Mouse (Mus musculus) gastrocnemius, adult 8-10 months (tissue): ENCODE measurements around the gene Ralgps2. TPM values are rescaled to one million over a fixed set of nuclear protein-coding genes. Genes with fewer than 3 reads are reported as not detected.
A peak's percentile ranks its signal among the peaks of the same experiment; 100 is the strongest.

Experiments used
- DNase-seq, 2 experiments: peaks; one replicate each; pipeline ENCODE4 v3.0.0; 2022; ENCODE audit warnings: low spot score in 2 of 2
- total RNA-seq, 4 experiments: library from RNA; stranded (reverse); gene quantifications; 2 replicates each; pipeline ENCODE4 v1.2.4; 2022

Gene Ralgps2
- total RNA-seq, 4 experiments from 2014 or later, result 0.44 to 0.94 (median 0.76) TPM

DNA sequence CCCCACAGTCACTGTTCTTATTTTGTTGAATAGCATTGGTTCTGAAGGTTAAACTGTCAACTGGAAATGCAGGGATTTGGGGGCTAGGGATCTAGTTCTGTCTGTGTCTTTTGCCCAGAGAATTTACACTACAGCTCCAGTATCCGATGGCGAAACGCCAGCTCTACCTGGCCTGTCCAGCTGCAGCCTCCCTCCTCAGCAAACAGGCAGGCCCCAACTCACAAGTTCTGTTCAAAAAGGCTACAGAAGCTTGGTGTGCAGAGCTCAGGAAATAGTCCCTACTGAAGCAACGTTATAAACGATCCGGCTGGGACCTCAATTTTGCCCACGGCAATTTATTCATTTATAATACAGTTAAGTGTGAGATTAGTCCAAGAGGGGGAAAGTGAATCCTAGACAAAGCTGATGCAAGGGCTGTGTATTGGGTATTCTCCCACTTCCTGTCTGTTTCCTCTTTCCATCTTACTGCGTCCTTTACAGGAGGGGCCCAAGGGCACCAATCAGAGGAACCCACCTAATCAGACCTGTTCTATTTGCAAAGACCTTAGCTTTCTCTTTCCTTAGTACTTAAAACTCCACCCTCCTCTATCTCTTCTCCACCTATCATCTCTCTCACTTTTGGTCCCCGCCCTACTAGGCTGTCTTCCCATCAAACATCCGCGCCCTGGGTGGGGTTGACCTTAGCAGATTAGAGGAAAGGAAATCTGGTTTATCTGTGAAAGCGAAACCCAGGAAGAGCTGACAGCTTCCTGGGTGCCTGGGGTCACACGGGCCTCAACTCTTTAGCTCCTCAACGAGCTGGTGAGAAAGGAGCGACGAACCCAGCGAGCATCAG lies 16.7 kb upstream of the Ralgps2 start:
- no peak for DNase-seq

DNA sequence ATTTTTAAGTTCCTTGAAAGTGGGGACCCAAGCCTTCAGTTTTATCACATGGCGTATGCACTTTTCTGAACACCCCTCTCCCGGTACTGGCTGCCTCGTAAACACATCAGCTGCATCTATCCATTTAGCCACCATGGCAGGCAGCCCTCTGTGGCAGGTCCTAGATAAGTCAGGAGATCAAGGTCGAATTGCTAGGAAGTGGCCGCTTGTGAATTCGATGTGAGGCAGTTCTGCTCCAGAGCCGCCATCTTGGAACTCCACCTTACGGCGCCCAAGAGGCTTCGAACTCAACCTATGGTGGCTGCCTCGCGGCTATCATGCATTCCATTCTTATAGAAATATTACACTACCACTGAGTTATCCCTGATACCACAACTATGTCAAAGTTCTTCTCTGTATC lies 14.8 kb upstream of the Ralgps2 start:
- no peak for DNase-seq

DNA sequence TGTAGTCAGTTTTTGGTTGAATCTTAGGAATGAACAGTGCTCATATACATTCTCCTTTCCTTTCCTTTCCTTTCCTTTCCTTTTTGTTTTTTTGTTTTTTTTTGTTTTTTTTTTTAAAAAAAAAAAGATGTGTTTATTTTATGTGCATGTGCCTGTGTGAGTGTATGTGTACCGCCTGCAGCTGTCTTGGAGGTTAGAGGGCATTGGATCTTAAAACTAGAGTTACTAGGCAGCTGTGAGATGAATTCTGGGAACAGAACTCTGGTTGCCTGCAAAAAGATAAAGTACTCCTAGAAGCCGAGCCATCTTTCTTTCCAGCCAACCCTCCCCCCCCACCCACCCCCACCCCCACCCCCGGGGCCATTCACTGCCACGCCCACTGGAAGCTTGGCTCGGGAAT lies 10.9 kb upstream of the Ralgps2 start:
- no peak for DNase-seq

DNA sequence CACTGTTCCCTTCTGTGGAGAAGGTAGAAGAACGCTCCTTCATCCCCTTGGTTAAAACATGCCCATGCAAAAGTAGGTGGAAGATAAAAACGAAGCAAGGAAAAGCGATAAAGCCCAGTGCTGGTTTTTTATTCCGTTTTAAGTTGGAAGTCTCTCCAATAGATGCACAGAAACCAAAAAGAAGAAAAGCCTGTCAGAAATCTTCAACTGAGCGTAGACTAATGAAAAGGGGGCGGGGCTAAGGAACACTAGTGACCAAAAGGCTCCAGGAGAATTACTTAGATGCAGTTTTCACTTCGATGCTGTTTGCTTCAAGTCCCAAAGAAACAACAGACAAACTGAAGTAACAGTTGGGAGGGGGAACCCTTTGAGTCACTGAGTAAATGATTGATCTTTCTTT lies 1.2 kb upstream of the Ralgps2 start:
- DNase-seq, result no peak

DNA sequence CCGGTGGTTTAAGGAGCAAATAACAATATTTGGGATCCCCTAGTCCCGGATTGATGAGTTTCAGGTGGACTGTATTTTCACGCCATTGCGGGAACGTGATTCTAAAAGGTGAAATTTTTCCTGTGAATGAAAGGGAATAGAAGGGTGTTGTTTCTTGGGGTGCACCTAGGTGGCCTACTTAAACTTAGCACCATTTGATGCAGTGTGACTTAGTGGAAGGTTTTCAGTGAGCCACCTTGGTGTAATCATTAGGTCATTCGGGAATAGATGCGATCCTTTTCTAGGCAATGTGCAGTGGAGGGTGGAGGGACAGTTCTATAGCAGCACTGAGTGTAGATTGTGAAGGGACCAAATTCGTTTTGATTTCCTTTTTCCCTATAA lies 706 bp upstream of the Ralgps2 start:
- no peak for DNase-seq

DNA sequence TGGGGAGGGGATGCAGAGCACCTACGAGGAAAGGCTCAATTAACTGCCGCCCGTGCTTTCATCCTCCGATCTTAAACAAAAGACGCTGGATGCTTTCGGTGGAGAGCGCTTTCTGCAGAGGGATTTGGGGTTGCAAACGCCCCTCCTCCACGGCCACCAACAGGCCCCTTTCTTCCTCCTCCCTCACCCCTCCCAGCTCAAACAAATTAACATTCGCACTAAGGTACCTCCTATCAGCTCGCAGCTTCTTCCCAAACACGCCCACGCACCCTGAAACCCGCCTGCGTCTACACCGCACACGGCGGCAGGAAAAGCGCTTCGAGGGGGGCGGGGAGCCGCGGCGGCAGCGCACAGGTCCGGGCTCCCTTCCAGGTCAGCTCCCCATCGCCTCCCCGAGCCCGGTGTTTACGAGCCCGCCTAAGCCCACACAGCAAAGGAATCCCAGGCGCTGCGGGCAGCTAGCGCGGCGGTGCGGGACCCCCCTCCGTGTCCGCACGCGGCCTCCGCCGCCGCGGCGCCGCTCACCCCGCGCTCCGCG lies 652 bp downstream of the Ralgps2 start:
- DNase-seq, result peak in 1 of 2 experiments; percentile 5

DNA sequence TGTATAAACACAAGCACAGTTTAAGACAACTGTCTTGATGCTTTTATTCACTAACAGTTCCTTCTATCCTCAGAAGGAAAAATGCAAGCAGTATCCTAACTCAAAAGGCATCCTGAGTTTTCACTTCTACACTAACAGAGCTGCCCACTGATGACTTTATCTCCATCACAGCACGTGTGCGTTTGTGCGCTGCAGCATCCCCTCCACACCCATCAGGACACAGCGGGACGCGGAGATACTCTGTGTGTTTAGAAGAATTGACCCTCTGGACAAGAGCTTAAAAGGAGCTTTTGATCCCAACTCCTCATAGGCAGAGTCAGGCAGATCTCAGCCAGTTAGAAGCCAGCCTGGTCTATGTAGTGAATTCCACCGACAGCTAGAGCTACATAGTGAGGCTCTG lies 2.0 kb downstream of the Ralgps2 start:
- DNase-seq, result no peak

DNA sequence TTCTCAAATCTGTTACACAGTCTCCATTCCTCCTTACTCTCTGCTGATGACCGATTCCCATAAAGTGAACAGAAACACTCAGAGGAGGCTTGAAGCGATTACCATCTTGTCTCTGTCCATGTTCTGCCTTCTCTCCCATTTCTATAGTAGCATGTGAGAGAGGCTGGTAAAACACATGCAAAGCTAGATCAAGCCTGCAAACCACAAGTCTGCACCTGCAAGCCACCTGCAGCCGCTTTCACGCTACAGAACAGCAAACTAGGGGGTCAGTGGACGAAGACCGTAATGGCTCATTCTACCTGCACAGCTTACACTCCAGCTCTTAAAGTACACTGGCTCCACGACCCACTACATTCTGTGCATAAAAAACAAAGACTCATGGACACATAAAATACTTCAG lies 5.7 kb downstream of the Ralgps2 start:
- no peak for DNase-seq

DNA sequence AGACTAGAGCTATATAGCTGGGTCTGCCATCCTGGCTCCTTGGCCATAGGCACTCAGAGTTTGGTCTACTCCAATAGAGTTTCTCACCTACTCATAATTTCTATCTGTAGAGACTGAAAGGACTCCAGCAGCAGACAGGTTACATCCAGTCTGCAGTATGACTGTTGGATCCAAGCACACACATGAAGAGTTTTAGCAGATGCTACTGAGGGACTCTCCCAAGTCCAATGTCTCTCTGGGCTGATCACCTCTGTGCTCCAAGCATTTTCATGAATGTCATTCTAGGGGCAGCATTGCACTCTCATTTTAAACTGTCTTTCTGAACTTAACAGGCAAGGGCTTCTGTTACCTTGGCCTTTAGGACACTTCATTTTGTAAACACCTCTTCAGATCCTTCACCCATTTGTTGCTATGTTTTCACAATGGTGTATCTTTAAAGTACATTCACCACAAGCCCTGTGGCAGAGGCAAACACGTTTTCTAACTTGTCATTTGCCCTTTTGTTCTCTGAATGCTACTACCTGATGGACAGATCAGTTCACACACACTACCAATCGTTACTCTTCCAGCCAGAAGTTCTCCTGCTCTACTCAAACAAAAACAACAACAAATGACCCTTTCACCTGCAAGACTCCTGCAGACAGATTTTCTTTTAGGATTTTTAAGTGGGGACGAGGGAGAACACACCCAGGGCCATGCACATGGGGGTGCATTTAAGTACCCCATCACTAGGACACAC lies 7.2 kb downstream of the Ralgps2 start:
- DNase-seq, result no peak

DNA sequence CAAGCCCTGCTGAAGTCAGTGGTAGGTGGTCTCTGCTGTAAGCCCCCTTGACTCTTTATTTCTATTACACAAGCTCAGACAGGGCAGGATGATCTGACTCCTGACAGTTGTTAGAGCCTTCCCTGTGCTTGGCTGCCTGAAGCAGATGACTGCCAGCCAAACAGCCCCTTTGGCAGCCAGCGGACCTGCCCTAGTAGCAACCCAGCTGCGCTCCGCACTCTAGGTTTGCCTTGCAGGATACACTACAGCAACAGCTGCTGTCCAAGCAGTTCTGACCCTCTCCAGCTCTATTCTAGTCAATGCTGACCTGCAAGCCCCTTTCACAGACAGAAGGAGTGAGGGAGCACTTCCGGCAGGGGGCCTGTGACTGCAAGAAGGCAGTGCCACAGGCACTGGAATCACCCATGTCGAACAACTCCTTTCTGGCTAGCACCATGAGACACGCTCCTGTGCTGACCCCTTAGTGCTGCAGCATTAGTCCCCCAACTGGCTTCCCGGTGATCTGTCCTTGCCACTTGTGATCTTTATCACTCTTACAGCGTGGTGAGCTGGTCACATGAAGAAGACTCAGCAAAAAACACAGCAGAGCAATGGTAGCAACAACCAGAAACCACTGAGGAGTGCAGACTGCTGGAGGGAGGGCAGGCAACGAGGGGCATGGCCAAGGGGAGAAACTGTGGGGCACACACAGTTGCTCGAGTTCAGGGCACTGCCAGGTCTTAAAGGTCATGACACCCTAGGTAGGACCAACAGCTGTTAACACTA lies 8.1 kb downstream of the Ralgps2 start:
- no peak for DNase-seq

DNA sequence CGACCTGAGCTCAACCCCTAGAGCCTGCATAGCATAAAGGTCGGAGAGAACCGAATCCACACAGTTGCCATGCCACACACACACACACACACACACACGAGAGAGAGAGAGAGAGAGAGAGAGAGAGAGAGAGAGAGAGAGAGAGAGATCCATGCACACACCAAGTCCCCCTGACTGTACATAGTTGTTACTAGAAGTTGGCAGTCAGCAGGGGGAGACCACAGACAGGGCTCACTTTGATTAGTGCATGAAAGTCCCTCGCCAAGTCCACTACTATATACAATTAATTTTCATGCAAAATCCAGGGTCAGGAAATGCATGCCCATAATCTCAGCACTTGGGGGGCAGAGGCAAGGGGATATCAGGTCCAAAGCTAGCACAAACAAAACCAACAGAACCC lies 9.2 kb downstream of the Ralgps2 start:
- no peak for DNase-seq

DNA sequence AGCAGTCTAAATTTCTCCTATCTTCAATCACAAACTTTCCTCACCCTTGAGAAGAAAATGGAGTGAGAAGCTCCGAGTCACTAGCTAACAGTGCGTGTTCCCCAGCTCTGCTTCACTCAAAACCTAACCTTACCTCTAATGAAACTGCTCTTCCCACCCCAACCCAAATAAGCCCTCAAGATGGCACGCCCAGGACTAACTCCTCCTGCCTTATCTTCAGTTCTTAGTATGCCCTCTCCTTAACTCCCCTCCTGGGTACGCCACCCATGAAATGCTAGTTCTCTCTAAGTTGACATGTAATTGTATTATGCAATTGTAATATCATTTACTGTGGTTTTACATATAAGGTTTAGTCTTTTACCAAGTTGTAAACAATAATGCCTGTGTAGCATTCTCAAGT lies 11.2 kb downstream of the Ralgps2 start:
- DNase-seq, result no peak

DNA sequence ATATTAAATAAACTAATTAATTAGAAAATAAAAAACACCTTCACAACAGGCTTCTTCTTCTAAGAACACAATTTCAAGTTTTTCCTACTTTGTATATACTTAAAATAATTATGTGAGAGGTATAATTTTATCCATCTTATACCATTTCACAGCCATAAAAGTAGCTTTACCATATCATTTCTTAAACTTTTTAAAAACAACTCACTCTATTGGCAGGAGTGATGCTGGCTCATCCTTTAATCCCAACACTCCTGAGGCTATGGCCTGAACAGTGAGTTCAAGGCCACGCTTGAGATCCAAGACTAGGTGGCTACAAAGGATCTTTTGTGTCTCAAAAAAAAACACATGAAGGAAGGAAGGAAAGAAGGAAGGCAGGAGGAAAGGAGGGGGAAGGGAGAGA lies 15.9 kb downstream of the Ralgps2 start:
- no peak for DNase-seq

DNA sequence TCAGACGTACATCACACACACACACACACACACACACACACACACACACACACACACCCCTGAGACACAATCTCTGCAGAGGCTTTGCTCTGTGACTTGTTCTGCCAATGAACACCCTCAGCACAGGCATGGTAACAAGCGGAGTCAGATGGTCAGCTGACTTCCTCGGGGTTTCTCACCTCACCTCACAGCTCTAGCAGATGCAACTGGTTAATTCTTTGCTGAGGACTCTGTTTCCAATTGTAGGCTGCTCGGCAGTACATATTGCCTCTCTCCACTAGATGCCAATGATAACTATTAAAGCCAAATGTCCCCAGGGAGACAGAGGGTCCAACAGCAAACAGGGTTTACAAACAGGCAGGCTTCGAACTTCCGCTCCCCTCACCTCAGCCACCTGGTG lies 16.5 kb downstream of the Ralgps2 start:
- DNase-seq, result no peak

DNA sequence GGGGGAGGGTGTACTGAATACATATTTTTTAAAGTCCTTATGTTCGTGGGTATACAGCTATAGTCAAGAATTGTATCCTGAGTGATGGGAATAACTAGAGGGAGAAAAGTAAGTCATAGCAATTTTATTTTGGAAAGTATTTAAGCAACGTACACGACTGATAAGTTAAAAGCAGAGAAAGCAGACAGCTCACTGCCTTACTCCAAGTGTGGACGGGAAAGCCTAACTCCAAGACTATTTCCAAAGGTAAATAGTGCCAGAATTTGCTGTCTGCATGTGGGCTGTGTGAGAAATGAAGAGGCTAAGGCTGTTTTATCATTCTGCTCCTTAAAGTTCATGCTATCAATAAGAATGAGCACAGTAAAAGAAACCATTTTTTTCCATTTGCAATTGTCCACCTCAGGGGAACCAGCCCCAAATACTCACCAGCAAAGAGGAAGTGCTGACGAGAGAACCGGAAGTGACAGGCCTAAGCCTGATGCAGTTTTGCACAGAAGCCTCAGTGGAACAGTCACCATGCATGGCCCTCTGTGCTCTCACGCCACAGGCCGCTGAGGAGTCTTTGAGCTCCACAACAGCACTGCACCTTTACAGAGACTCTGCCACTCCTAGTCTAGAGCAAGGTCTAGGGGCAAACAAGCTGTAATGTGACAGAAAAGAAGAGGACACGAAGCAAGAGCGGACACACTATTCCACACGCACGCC lies 18.0 kb downstream of the Ralgps2 start:
- DNase-seq, result no peak

DNA sequence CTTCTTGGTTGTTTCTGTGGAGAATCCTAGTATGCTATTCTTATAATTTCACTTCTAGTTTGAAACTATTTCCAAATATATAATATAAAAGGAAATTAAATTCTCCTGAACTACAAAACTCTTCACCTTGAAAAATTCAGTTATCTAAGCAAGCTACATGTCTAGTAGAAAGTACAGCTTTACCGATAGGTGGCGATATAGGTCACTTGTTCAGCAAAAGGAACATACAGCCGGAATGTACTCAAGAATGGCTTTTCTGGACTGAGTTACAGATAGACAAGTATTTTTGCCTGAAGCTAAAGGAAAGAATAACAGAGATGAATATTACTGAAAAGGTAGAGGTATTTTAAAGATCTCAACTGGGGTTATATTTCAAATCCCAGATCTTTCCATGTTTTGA lies 22.0 kb downstream of the Ralgps2 start:
- no peak for DNase-seq

DNA sequence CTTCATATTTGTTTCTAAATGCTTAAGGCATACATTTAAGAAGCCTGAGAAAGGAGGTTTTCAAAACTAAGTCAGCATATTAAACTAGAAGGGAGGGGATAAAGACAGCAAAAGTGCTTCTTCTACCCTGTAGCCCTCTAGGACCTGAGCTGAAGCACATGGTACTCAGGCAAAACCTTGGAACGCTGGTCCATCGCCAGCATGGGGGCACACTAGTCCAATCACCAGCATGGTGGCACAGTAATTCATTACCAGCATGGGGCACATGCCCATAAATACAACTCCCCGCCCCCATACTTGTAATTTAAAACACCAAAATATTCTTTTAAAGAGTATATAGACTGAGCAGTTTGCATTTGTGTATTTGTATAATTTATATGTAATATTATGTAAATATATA lies 23.1 kb downstream of the Ralgps2 start:
- no peak for DNase-seq

DNA sequence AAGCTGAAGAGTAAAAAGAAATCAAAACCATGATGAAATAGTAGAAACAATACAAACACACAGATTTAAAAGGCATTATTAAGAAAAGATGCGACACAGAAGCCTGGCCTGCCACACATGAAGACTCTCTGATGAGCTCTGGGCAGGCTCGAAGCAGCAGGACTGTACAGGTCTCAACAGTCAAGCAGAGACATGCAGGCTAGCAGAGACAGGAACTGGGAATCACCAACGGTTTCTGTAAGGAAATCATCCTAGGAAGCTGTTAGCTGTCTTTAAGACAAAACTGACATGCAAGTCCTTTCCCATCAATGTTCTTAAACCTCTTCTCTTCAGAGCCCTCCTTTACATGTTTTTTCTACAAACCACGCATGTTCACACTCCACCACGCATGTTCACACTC lies 24.5 kb downstream of the Ralgps2 start:
- no peak for DNase-seq

DNA sequence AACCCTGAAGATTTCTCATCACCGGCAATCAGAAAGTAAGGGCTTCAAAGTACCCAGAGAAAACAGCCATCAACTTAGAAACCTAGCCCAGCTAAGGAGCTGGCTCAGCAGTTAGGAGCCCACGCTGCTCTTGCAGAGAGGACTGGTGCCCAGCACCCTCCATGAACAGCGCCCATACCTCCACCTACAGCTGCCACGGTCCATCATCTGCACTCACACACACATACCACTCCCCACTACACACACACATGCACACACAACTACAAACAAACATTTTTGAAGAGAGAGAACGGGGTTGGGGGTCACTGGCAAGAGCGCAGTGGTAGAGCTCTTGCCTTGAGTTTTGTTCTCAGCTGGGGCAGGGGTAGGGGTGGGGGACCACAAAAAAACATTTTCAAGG lies 26.2 kb downstream of the Ralgps2 start:
- no peak for DNase-seq

DNA sequence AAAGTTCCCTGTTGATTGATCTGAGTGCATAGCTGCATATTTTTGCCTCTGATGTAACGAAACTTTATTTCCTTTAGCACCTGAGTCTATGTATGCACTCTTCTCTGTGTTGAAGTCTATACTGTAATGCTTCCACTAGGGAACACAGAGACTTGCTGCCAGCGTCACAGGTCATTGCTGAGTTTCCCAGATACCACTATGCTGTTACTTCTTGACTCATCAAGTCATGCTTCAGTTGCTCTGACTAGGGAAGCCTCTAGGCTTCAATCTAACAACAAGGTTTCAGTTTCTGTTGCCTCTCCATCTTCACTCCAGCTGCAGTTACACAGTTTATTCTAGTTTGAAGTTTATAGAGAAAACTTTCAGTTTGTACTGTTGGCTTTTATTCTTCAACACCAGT lies 28.5 kb downstream of the Ralgps2 start:
- no peak for DNase-seq

DNA sequence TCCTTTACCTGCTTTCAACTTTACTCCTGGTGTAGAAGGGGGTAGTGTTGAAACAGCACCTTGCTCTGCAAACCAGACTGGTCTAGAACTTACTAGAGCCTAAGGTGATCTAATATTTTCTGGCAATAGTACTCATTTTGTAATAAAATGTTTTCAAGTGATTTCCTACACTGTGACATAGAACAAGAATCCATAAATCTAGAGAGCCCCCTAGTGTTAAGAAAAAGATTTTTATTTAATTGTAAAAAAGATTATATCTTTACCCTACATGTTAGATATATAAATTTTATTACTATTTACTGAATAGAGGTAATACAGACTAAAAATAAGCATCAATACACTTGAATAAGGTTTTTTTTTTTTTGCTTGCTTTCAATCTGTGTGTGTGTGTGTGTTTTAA lies 29.6 kb downstream of the Ralgps2 start:
- no peak for DNase-seq
